Mouse (Mus musculus) lung, postnatal 0 days (tissue): ENCODE results near the gene Ext2. TPM values are rescaled to one million over a fixed set of nuclear protein-coding genes. Genes with fewer than 3 reads are reported as not detected.

Source experiments
- ATAC-seq: fragments of 200-750 bp; cut with Nextera tagmentation; 2 replicates; pipeline ENCODE4 v1.8.0; 2017; ENCODE audit warnings: moderate library complexity
- DNase-seq: peaks from one replicate; pipeline ENCODE4 v3.0.0-alpha.2; 2016; ENCODE audit warnings: low spot score
- H3K27ac ChIP-seq: fragments of 300-500 bp; sonication (generic); 2 replicates; pipeline ENCODE4 v1.5.1; 2014; ENCODE audit warnings: antibody characterized with exemption, mild to moderate bottlenecking, low read length, mixed read lengths
- H3K27me3 ChIP-seq: fragments of 300-500 bp; sonication (generic); replicated peaks from 2 replicates; pipeline ENCODE4 v1.6.1; 2014; ENCODE audit warnings: low read length, mixed read lengths; ENCODE audit not compliant: insufficient read depth
- H3K36me3 ChIP-seq: fragments of 300-500 bp; sonication (generic); 2 replicates; pipeline ENCODE4 v1.6.1; 2014; ENCODE audit warnings: low read length, mixed read lengths; ENCODE audit not compliant: insufficient read depth
- H3K4me1 ChIP-seq: fragments of 300-500 bp; sonication (generic); 2 replicates; pipeline ENCODE4 v1.6.1; 2014; ENCODE audit warnings: antibody characterized with exemption, low read depth, low read length, mixed read lengths; ENCODE audit not compliant: insufficient read depth
- H3K4me2 ChIP-seq: fragments of 300-500 bp; sonication (generic); replicated peaks from 2 replicates; pipeline ENCODE4 v1.6.1; 2014; ENCODE audit warnings: low read depth, mild to moderate bottlenecking, low read length, moderate library complexity, mixed read lengths
- H3K4me3 ChIP-seq: fragments of 300-500 bp; sonication (generic); 2 replicates; pipeline ENCODE4 v1.5.1; 2014; ENCODE audit warnings: low read depth, low read length
- H3K9ac ChIP-seq: fragments of 300-500 bp; sonication (generic); replicated peaks from 2 replicates; pipeline ENCODE4 v1.6.1; 2014; ENCODE audit warnings: low read depth, mild to moderate bottlenecking
- H3K9me3 ChIP-seq: fragments of 300-500 bp; sonication (generic); 2 replicates; pipeline ENCODE4 v1.6.1; 2016; ENCODE audit warnings: low read length, mixed read lengths
- CTCF ChIP-seq: IDR thresholded peaks from 2 replicates; pipeline ENCODE4 v1.5.1; 2016; ENCODE audit warnings: antibody characterized with exemption, mild to moderate bottlenecking
- EP300 ChIP-seq: IDR thresholded peaks from 2 replicates; pipeline ENCODE4 v1.6.1; 2016; ENCODE audit warnings: antibody characterized with exemption, mild to moderate bottlenecking, control low read depth
- whole genome bisulfite sequencing: fragments of 180-500 bp; shearing (Covaris S2); extraction: QIAGEN DNeasy Blood & Tissue Kit; methylation state at CpG from one replicate; pipeline ENCODE4 v1.1.7; 2014; 5-methylcytosine and 5-hydroxymethylcytosine counted together
- polyA plus RNA-seq: library from polyadenylated mRNA; unstranded; fragments of >200 nt; fragmentation: Nextera tagmentation; extraction: Ambion mirVana; gene quantifications from 2 replicates; pipeline ENCODE4 v1.2.1, GENCODE M21; 2015

The Ext2 gene
- polyA plus RNA-seq, 1 experiment from 2014 or later: 76.6 TPM

DNA sequence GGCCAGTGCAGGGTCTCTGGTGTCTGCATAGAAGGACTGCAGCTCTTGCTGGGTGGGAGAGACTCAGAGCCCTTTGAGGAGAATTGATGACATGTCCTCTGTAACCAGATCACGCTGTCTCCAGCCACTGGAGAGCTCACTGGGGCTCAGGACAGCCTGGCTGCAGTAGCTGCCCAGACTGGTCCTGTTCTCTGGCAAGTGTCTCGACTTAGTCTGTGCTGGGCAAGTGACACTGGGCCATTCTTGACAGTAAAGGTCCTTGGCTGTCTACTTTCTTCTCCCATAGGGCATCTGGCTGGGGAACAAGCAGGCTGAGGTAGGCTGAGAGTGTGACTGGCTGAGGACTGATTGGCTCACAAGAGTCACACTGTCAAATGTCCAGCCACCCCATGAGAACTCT is 123.0 kb downstream of the Ext2 start:
- Histone ChIP-seq H3K27me3 (no peaks in the 10 kb centered on the region), H3K9me3 (no peaks in the 10 kb centered on the region), H3K4me3 (no peak overlapping the region), H3K4me2 (no peak overlapping the region), H3K9ac (no peak overlapping the region), H3K27ac (no peak overlapping the region), H3K4me1 (peaks cover 4% of the 10 kb centered on the region), H3K36me3 (peaks cover 7% of the 10 kb centered on the region; the same call in 1 of the 2 replicates)
- no peak for TF ChIP-seq EP300
- no peak for TF ChIP-seq CTCF
- WGBS: 87% methylated on average over 2 of the region's 2 CpGs
- DNase-seq: no peak
- no peak for ATAC-seq

DNA sequence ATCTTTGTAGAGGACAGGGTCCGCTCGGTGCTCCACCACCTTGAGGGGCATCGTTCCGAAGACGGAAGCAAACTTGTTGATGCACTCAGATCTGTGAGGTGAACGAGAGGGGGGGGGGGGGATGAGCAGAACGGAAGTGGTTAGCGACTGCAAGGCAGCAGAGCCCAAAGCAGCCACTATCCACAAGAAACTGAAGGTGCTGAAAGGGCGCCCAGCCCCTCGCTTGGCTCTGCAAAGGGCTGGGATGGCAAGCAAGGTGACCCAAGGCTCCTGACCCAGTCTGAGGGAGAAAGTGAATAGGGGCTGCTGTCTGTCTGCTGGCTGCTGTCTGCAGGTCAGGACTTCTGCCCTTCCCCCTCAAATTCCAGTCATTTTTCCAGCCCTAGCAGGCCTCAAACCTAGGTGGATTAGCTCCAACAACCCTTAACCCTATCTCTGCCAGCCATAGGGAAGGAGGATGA is 126.2 kb downstream of the Ext2 start:
- Histone ChIP-seq H3K9me3 (no peaks in the 10 kb centered on the region), H3K4me1 (peaks cover 4% of the 10 kb centered on the region), H3K27ac (no peak overlapping the region), H3K4me3 (no peak overlapping the region), H3K9ac (no peak overlapping the region), H3K27me3 (no peaks in the 10 kb centered on the region), H3K4me2 (no peak overlapping the region), H3K36me3 (no peaks in the 10 kb centered on the region; the same call in 1 of the 2 replicates)
- DNase-seq (no peak), ATAC-seq (no peak)
- 31% methylated on average over 9 of the region's 10 CpGs for WGBS
- no peak for TF ChIP-seq CTCF
- TF ChIP-seq EP300: no peak

DNA sequence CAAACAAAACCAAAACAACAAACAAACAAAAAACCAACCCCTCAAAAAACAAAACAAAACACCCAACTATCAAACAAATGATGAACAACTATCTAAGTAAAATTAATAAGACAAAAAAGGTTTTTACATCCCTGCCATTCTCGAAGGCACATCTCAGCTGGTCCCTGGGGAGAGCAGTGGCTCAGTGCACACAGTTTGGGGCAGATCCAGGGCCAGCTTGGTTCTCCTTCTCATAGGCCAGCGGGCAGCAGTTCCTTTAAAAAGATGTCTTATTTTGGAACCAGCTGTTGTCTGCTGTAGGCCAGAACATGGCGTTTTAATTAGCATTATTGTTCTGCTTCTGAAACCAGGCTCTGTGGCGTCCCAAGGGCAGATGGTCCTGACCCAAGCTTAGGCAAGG is 129.3 kb downstream of the Ext2 start:
- no peak for DNase-seq
- no peaks in the 10 kb centered on the region for H3K9me3 ChIP-seq
- WGBS: 76% methylated on average over 4 of the region's 4 CpGs
- no peak overlapping the region for H3K9ac ChIP-seq
- H3K36me3 ChIP-seq: no peaks in the 10 kb centered on the region; the same call in 1 of the 2 replicates
- no peaks in the 10 kb centered on the region for H3K27me3 ChIP-seq
- no peak overlapping the region for H3K4me2 ChIP-seq
- H3K4me1 ChIP-seq: peaks cover 4% of the 10 kb centered on the region
- no peak overlapping the region for H3K4me3 ChIP-seq
- no peak overlapping the region for H3K27ac ChIP-seq
- TF ChIP-seq CTCF (no peak), EP300 (no peak)
- ATAC-seq: no peak

DNA sequence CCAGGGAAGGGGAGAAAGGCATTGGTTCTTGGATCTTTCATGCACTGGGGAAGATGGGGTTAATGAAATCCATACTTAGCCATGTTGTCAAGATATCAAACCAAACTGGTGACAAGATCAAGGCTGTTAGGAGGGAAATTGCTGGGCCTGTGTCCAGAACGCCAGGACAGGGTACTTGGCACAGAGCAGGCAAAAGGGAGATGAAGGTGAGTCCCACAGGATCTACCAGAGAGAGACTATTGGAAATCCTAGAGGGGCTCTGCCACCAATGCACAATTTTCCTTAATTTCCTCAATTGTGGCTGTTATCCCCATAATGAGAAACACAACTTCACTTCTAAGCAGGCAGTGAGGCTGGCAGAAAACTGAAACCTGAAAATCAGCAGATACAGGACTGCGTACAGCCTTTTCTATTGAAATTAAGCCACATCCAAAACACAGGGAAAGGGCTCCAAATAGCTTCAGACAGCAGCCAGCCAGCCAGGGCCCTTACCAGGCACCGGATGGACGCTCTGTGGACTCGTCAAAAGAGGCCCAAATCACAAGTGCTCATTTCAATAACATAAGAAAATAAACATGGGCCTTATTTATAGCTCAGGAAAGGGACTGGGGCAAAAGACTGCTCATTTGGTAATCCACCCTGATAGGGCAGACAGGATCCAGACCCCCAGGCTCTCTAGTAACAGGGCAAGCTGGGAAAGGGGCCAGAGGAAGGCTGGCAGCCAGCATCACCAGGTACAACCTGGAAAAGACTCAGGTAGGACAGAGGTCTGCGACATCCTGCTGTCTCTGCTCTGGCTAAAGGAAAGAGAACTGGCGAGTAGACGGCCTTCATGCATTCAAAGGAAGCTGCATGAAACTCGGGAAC is 132.1 kb downstream of the Ext2 start:
- Histone ChIP-seq H3K27me3 (no peaks in the 10 kb centered on the region), H3K27ac (no peak overlapping the region), H3K4me3 (no peak overlapping the region), H3K9ac (no peak overlapping the region), H3K36me3 (no peaks in the 10 kb centered on the region; the same call in 1 of the 2 replicates), H3K9me3 (no peaks in the 10 kb centered on the region), H3K4me2 (no peak overlapping the region), H3K4me1 (no peaks in the 10 kb centered on the region)
- DNase-seq (no peak), ATAC-seq (no peak)
- 59% methylated on average over 9 of the region's 9 CpGs for WGBS
- TF ChIP-seq CTCF: no peak
- TF ChIP-seq EP300: no peak

DNA sequence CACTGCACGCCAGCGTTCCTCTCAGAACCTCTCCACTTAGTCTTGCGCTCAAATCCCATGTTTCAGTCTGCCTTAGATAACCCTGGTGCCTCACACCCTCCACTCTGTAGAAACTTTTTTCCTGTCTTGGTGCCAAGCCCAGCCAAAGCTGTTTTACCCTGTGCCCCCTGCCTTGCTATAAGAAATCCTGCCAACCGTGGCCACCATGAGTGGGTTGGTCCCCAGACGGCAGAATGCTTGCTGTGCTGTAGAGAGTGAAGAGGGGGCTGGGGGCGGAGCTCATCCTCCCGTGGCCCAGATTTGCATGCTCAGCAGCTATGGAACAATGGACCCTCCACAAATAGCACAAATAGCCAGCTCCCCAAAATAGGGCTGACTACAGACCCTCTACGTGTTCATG is 138.7 kb downstream of the Ext2 start:
- no peak overlapping the region for H3K27ac ChIP-seq
- TF ChIP-seq EP300 (no peak), CTCF (no peak)
- H3K4me2 ChIP-seq: no peak overlapping the region
- H3K4me1 ChIP-seq: no peaks in the 10 kb centered on the region
- H3K9me3 ChIP-seq: no peaks in the 10 kb centered on the region
- ATAC-seq: no peak
- H3K4me3 ChIP-seq: no peak overlapping the region
- no peaks in the 10 kb centered on the region for H3K27me3 ChIP-seq
- 58% methylated on average over 8 of the region's 8 CpGs for WGBS
- DNase-seq: no peak
- no peaks in the 10 kb centered on the region for H3K36me3 ChIP-seq
- H3K9ac ChIP-seq: no peak overlapping the region

DNA sequence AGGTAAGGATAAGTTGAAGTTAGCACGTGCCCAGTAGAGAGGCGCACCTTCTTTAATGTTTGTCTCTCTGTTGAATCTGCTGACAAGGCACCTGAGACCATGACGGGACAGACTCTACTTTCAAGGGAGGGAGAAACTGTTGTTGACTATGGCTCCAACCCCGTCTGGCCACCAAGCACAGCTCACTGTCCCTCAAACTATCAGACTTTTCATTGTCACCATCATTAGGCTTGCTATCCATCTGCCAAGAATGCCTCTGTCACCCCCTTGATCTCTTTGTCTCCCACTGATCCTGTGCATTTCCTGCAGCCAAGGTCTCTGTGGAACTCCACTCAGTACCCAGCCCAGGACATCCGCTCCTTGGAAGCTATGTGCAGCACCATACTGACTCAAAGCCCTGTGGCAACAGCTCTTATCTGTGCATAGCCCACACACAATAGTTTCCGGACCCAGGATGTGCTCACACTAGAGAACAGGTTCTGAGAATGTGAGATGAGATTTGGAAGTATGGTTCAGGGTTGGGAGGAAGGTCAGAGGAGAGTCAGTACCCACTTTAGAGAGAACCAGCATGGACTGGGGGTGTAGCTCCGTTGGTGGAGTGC is 139.7 kb downstream of the Ext2 start:
- no peak for ATAC-seq
- WGBS: 73% methylated on average over 7 of the region's 7 CpGs
- H3K36me3 ChIP-seq: no peaks in the 10 kb centered on the region

More for the DNA sequence above, 139.7 kb downstream of the Ext2 start:
- TF ChIP-seq EP300: no peak
- no peak for TF ChIP-seq CTCF
- Histone ChIP-seq H3K27ac (no peak overlapping the region), H3K27me3 (no peaks in the 10 kb centered on the region), H3K9ac (no peak overlapping the region), H3K4me2 (no peak overlapping the region), H3K9me3 (no peaks in the 10 kb centered on the region), H3K4me3 (no peak overlapping the region), H3K4me1 (no peaks in the 10 kb centered on the region)
- no peak for DNase-seq
